Mouse (Mus musculus) ZHBTc4 (cell line): ENCODE results near the gene Serpinb5.
"Not testable (repeated sequence)": the region's sequence is repeated elsewhere in the genome, so short reads cannot be mapped to it uniquely, and the experiment has no call there.

Experiments used
- DNase-seq: peaks from one replicate; pipeline ENCODE4 v3.0.0-alpha.2; 2011; ENCODE audit warnings: low read depth, low spot score

Gene Serpinb5

DNA sequence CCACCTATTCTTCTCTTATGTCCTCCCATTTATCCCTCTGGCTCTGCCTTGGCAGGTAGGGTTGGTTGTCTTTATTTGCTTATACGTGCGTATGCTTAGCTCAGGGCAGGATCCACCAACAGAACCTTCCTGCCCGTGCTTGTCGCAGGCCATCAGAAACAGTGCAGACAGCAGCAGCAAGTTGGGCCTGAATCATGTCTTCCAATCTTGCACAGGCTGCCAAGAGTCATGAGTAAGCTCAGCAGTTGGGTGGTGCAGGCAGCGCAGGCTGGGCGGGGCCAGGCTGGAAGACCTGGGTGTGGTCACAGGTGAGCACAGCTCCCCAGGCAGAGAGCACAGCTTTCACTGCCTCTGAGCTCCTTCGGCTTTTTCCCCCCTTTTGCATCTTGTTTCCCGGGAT, at the start of gene Serpinb5:
Gene Serpinb5 (plus strand): TSS at position 327 of the 400 bp plus-strand sequence.
- peak; percentile 7 for DNase-seq

DNA sequence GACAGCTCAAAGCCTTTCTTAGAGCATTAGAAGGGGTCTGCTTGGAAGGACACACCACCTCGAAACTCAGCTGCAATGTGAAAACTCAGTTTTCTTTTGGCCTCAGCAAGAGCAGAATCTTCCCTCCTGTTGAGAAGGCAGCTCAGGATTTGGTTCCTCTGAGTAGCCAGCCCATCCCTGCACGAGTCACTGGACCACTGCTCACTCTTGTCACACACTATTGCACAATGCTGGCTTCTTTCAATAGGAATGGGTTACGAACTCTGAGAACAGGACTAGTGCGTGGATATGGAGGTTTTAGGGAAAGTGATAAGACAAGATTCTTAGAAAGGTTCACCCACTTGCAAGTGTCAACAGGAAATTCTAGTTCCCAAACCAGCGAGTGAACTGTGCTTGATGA, 46.1 kb upstream of the Serpinb5 start:
- no peak for DNase-seq

DNA sequence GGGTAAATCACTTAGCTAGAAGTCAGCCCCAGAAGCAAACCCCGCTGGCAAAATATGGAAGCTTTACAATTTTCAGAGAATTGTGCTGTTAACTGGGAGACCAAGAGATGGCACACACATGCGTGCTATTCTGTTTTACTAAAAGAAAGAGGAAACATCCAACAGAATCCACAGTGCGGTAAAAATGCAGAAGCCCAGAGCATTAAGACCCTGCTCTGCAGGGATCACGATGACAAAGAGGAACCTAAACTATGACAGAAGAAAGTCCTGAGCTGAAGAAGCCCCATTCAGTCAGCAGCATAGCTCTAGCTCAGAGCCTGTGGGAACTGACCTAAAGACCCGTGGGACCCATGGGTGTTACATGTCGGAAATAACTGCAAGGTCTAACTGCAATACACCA, 45.7 kb upstream of the Serpinb5 start:
- no peak for DNase-seq

DNA sequence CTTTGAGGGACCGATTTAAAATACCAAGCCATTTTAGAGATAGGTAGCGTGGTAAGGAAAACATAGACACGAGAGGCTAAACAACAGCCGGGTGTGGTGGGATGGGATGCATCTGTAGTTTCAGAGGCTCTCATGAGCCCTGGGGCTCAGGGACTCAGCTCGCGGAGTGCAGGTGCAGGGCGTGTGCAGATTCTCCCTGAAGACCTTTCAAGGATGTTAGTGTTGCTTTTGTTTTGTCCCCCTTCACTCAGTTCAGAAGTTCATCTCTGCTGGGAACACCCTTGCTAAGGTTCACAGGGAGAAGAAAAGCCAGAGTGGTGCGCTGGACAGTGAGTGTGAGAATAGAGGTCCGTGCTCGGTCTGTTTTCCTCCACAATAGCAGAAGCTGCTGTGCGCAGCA, 44.2 kb upstream of the Serpinb5 start:
- DNase-seq = peak; percentile 80

DNA sequence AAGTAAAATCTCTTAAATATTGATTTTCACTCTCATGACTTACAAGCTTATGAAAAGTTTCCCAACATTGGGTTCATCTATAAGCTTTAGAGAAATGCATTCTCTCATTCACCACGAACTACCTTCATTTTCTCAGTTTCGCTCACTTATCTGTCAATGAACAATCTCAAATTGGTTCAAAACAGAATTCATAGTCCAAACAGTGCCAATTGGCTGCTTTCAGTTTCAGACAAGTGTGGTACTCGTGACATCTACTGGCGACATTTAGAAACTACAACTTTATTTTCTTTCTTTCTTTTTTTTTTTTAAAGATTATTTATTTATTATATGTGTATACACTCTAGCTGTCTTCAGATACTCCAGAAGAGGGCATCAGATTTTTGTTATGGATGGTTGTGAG, 42.6 kb upstream of the Serpinb5 start:
- DNase-seq = peak; percentile 40

DNA sequence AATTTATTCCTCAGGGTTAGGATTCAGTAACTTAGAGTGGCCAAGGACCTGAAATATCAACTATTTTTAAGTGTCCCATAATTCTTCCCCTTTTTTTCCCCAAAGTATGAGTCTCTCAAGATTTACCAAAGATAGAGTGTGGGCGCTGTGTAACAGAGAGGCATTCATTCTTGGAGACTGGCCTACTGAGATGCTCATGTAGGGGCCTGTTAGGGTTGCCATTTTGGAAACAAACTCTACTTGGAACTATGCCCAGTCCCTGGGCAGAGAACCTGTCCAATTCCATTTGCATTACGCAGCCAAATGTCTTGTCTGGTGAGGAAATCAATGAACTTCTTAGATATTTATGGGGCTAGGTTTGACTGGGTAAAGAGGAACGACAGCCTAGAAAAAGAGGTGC, 38.7 kb upstream of the Serpinb5 start:
- DNase-seq = no peak

DNA sequence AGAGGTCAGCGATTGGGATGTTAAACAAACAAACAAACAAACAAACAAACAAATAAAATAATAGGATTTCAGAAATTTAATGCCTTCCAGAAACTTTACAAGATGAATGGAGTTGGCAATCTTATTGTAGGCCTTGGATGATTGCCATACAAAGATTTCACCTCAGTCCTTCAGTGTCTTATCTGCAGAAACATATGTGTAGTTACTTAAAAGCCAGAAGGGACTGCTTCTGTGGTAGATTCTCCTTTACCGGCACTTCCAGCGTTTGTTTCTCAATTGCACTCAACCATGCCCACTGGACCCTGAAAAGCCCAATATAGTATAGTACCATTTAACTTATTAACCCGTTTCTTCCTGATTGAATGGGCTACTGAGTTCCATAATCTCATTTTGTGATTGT, 32.2 kb upstream of the Serpinb5 start:
- no peak for DNase-seq

DNA sequence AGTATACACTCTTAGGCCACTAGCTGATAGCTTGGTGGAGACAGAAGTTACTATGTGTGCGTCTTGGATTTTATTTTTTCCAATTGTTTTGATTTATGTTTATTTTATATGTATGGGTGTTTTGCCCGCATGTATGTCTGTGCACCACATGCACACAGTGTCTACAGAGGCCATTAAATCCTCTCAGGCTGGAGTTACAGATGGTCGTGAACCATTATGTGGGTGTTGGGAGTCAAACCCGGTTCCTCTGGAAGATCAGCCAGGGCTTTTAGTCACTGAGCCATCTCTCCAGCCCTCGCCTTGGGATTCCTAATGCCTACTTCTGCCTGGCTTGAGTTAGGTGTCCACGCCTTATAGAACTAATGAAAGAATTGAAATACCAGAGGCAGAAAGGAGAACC, 4.6 kb downstream of the Serpinb5 start:
- DNase-seq = no peak

DNA sequence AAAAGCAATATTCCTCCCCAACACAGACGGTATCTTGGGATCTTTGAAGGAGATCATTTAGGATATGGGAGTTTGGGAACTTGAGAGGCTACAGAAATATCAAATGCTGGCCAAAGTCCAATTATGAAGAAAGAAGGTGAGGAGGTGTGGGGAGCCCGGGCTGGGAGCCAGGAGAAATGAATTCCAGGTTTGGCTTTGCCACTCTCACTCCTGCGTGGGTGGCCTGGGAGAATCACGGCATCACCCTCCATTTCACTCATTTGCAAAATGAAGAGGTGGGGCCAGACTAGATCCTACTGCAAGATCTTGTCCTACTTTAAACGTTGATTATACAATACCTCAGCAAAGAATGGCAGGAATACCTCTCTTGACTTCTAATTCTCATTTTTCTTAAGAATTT, 5.1 kb downstream of the Serpinb5 start:
- DNase-seq = no peak

DNA sequence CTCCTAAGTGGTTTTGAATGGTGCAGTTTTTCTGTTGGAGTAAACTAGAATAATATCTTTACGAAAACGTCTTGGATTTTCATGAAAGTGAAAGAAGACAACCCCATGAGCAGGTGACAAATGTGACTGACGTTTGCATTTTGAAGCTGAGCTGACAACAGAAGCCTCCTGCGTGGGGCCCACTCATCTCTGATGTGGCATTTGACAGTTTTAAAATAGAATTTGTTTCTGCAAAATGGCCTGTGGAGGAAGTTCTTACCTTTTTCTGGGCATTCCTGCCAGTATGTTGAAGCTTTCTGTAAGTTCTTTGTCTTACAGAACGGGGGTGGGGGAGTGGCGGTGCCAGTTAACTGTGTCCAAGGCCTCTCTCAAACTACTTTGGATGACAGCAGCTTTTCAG, 5.8 kb downstream of the Serpinb5 start:
- DNase-seq = no peak

DNA sequence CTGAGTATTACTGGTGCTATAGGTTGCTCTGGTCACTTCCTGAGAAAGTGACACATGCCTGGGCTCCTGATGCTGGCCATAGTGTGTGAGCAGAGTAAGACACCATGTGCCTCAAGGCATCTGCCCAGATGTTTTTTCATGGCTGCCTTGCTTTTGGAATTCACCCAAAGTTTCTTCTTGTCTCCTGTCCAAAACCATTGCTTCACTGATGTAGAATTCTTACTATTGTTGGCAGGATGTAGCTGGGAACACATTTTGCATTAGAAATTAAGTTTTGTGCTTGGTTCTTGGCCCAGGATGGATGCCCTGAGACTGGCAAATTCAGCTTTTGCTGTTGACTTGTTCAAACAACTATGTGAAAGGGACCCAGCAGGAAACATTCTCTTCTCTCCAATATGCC, 9.0 kb downstream of the Serpinb5 start:
- DNase-seq = no peak

DNA sequence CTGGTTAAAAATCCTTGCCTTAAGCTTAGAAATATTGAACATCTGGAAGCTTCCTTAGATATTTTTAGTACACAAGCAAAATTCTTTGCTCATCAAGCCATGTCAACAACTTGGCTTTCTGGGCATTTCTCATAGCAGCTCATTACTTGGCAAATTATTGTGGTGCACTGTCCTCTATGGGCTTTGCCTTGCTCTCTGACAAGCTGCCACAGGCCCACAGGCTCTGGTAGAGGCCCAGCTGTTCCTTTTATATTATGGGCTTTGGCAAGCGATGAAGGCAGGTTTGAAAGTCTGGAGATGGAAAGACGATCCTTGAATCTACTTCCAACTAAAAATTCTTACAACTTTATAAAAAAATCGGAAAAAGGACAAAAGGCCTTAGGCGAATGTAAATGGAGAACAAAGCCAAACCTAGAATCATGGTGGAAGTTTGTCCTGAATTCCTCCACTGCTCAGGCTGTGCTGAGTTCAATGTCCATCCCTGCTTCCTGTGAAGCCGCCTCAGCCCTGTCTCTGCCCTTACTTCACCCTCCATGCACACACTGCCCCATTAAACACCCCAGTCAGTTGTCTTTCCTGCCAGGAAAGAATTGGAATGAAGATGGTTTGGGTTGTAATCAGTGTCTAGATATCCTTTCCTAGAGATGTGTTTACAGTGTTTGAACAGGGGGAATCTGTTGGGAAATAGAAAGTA, 14.4 kb downstream of the Serpinb5 start:
- no peak for DNase-seq

DNA sequence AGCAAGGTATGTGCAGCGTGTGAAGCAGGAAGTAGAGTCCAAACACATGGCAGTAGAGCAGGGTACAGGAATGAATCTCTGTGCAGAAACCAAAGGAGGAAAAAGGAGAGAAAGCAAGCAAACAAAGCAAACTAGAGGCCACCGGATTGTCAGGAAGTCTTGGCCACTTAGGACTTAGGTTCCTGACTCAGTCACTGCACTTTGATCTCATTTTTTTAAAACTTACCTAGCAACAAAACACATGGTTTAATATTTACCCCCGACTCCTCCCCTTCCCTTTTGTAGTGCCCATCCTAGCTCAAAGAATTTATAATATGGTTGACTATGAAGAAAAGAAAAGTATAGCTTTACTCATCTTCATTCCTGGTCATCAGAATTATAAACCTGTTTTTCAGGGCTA, 15.2 kb downstream of the Serpinb5 start:
- no peak for DNase-seq

DNA sequence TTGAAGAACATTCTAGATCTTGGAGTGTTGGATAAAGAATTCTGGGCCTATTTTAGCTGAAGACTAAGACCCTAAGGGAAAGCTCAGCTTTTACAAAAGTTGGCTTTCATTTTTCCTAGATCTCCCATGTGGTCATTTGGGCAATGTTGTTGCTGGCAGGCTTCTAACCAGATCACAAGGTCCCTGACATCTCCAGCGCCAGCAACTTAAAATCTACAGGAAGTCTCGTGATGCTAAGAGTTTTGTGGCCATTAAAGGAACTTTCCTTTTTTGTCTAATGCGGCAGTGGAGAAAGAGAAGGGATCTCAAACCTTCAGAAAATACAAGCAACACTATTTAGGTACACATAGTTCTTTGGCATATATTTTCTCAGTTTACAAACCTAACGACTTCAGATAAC, 21.8 kb downstream of the Serpinb5 start:
- no peak for DNase-seq

DNA sequence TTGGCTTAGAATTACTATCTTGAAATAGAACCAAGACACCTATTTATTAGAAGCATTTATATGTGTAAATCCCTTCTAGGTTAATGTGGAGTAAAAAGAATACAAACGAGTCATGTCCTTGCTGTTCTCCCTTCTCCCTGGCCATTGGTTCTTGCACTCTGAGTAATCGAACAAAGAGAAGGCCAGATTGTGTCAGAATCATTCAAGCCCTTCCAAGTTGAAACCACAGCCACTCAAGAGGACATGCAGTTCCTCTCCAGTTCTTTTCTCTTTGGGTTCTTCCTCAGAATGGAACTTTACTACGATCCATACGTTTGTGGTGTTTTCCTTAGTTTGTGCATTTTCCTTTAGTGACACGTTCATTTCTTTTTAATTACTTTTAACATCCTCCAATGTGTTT, 22.4 kb downstream of the Serpinb5 start:
- no peak for DNase-seq

DNA sequence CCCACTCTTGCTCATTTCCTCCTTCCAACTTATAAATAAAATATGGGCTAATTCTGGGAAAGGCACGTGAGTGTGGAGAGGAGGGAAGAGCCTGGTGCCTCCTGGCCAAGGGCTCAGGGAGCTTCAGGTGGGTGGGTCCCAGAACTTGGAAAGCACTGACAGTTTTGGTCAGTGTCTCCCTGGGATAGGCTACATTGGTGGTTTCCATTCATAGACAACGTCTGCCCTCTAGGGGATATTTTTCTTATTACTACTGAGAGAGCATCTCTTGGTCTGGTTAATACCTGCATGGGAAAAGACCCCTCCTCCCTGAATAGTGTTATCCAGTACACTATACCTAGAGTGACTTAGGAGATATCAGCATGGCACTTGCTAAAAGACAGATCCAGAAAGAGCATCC, 22.8 kb downstream of the Serpinb5 start:
- DNase-seq = peak; percentile 59

DNA sequence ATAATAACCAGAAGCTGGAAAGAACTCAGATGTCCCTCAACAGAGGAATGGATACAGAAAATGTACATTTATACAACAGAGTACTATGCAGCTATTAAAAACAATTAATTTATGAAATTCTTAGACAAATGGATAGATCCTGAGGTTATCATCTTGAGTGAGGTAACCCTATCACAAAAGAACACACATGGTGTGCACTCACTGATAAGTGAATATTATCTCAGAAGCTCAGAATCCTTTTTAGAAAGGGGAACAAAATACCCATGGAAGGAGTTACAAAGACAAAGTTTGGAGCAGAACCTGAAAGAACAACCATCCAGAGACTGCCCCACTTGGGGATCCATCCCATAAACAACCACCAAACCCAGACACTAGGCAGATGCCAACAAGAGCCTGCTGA, 34.2 kb downstream of the Serpinb5 start:
- not testable (repeated sequence) for DNase-seq

DNA sequence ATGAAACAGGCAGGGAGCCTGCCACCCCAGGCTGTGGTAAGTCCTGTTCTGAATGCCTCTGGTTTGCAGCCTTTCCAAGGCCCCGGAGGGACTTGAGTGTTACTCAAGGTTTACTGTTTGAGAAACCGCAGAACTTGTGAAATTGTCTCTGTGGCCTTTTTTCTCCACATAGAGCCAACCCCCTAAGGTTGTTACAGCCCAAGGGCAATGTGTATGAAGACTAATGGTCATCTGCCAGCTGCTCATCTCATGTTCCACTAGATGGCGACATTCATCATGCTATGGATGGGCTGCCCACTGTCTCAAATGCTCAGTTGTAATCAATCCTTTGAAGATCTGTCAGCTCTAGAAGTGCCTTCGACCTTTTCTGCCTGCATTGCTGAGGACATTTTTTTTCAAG, 40.4 kb downstream of the Serpinb5 start:
- DNase-seq = peak; percentile 61

DNA sequence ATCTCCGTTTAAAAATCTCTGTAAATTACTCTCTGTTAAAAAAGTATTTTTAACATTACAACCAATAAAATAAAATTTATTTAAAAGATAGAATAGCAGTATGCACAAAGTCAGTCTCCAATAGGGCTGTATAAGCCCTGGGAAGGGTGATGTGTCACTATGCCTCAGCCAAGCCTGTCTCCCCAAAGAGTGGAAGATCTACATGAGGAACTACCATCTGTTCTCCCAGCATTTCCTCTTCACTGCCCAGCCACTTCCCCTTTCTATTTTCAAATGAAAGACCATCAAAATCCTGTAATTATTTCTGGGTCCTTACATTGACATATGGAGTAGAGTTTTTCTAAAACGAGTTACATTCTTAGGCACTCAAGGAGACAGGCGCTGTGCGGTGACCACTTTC, 71.0 kb downstream of the Serpinb5 start:
- DNase-seq = no peak
